In the genomic region with DNA sequence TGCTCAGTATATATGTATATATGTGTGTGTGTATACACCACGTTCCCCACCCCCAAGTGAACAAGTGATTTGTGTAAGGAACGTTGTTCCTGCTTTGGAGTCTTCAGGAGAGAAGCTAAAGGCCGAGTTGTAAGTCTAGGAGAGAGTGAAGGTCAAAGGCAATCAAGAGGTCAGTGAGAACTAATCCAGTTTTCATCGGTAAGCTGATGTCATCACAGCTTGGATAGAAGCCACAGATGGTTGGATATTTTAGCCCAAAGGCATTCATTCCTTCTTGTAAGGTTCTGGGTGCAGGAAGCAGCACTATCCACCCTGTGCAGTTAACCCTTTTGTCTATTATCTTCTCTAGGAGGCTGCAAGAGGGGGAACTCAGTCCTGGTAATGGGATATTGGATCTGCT, we compare ENCODE assay signal across 8 mouse cellular contexts. TPM values are rescaled to one million over a fixed set of nuclear protein-coding genes. Genes with fewer than 3 reads are reported as not detected.
DNase-seq lines count a peak whose midpoint lies in the region; ATAC-seq and TF ChIP-seq lines count a peak whose summit lies in the region.

No protein-coding gene starts in this region.

- H3K9me3 ChIP-seq in limb, embryonic 10.5 days (replicated peaks): no peaks in the 10 kb centered on the region
- H3K9me3 ChIP-seq in neural tube, embryonic 14.5 days (ENCODE audit: control insufficient read depth, low read length): no peaks in the 10 kb centered on the region

- TF ChIP-seq CTCF in liver, adult 2 months (IDR thresholded peaks at IDR 0.05; ENCODE audit: low read depth, low read length): no peak

- H3K4me3 ChIP-seq in liver, adult 2 months (ENCODE audit: insufficient read depth, low read depth, low read length): no peak overlapping the region
- H3K4me3 ChIP-seq in limb, embryonic 10.5 days: peak overlapping the region; percentile 62; the same call in 1 of the 2 replicates
- no peak overlapping the region for H3K4me3 ChIP-seq in neural tube, embryonic 14.5 days (ENCODE audit: low read depth, low read length)

- peaks cover 25% of the 10 kb centered on the region for H3K36me3 ChIP-seq in liver, adult 2 months (ENCODE audit: control insufficient read depth, insufficient read depth, low read length)
- H3K36me3 ChIP-seq in limb, embryonic 10.5 days: peaks cover 57% of the 10 kb centered on the region
- H3K36me3 ChIP-seq in neural tube, embryonic 14.5 days (ENCODE audit: control insufficient read depth, insufficient read depth, low read length): no peaks in the 10 kb centered on the region

- no peak overlapping the region for H3K9ac ChIP-seq in liver, adult 2 months (ENCODE audit: low read depth, low read length)
- no peak overlapping the region for H3K9ac ChIP-seq in neural tube, embryonic 14.5 days (replicated peaks; ENCODE audit: low read depth, low read length)

- H3K4me1 ChIP-seq in liver, adult 2 months (ENCODE audit: control insufficient read depth, insufficient read depth, low read length): peaks cover 19% of the 10 kb centered on the region; the same call in 1 of the 2 replicates
- H3K4me1 ChIP-seq in limb, embryonic 10.5 days: peaks cover 15% of the 10 kb centered on the region; the same call in 1 of the 2 replicates
- H3K4me1 ChIP-seq in neural tube, embryonic 14.5 days (ENCODE audit: control insufficient read depth, insufficient read depth, low read length): peaks cover 9% of the 10 kb centered on the region; the same call in 1 of the 2 replicates

- peaks cover 11% of the 10 kb centered on the region; the same call in 1 of the 2 replicates for H3K79me2 ChIP-seq in liver, adult 2 months (ENCODE audit: control insufficient read depth, insufficient read depth, low read length)

- no peak overlapping the region for H3K27ac ChIP-seq in liver, adult 2 months (replicated peaks; ENCODE audit: insufficient read depth, low read depth, low read length)
- H3K27ac ChIP-seq in limb, embryonic 10.5 days: no peak overlapping the region
- H3K27ac ChIP-seq in neural tube, embryonic 14.5 days (ENCODE audit: low read depth, low read length): no peak overlapping the region

- H3K27me3 ChIP-seq in liver, adult 2 months (ENCODE audit: control insufficient read depth, insufficient read depth, low read length): no peaks in the 10 kb centered on the region
- peaks cover 45% of the 10 kb centered on the region for H3K27me3 ChIP-seq in limb, embryonic 10.5 days (ENCODE audit: low read depth, poor library complexity, severe bottlenecking)
- H3K27me3 ChIP-seq in neural tube, embryonic 14.5 days (ENCODE audit: control insufficient read depth, insufficient read depth, low read length): no peaks in the 10 kb centered on the region

- ATAC-seq in neural tube, embryonic 14.5 days (ENCODE audit: low read depth): no peak
- ATAC-seq in CD4-positive, CD25-positive, alpha-beta regulatory T cell, adult 4 months: no peak

- WGBS in liver, adult 2 months: 8% methylated on average over 4 of the region's 4 CpGs
- WGBS in limb, embryonic 10.5 days: 67% methylated on average over 4 of the region's 4 CpGs
- WGBS in neural tube, embryonic 14.5 days: 49% methylated on average over 4 of the region's 4 CpGs

- no peak for TF ChIP-seq POLR2A in liver, adult 2 months (IDR thresholded peaks at IDR 0.05; ENCODE audit: extremely low read depth, insufficient read depth, low read length)

- peak; percentile 19 for DNase-seq in adrenal gland, adult 2 months
- no peak for DNase-seq in adrenal gland, adult 8-10 months
- DNase-seq in liver, adult 2 months (ENCODE audit: extremely low read depth, low read depth, low spot score): peak; percentile 74
- DNase-seq in liver: no peak
- DNase-seq in limb, embryonic 10.5 days (ENCODE audit: low spot score): no peak
- DNase-seq in lung, postnatal 10 days: no peak

- peak overlapping the region; percentile 71; the same call in 1 of the 2 replicates for H3K4me2 ChIP-seq in neural tube, embryonic 14.5 days (ENCODE audit: low read depth, low read length)

RNA-seq across cellular contexts. Expression of gene Pgk1, which starts 3.2 kb away (rescaled TPM):
- 100 to 1,000 TPM; 274 to 441 TPM for total RNA-seq in adrenal gland, adult 2 months (2021)
- polyA plus RNA-seq in adrenal gland, adult 2 months (2012; rRNA removed): 27.1 and 27.4 TPM in 2 replicates
- total RNA-seq in adrenal gland, adult 8-10 months (2022): 100 to 1,000 TPM; 247 to 334 (median 294) TPM
- 472 and 496 TPM in 2 replicates for total RNA-seq in liver, adult 2 months (2014; rRNA removed)
- polyA plus RNA-seq in liver, adult 2 months (2012; rRNA removed): 134 and 154 TPM in 2 replicates
- polyA plus RNA-seq in limb, embryonic 10.5 days (2016; fragmentation: Nextera tagmentation; extraction: Ambion mirVana): 468 and 544 TPM in 2 replicates
- 266 and 275 TPM in 2 replicates for polyA plus RNA-seq in neural tube, embryonic 14.5 days (2014; fragmentation: Nextera tagmentation; extraction: Ambion mirVana)
- 100 to 1,000 TPM; 128 to 183 TPM for polyA plus RNA-seq in CD4-positive, CD25-positive, alpha-beta regulatory T cell, adult 4 months (2017; shearing (Covaris generic))

RNA-seq across cellular contexts. Expression of gene Taf9b, which starts 30.9 kb away (rescaled TPM):
- 10 to 100 TPM; 18.0 to 28.0 TPM for total RNA-seq in adrenal gland, adult 2 months (2021)
- polyA plus RNA-seq in adrenal gland, adult 2 months (2012; rRNA removed): 2.2 and 2.6 TPM in 2 replicates
- 10 to 100 TPM; 19.6 to 28.2 (median 20.1) TPM for total RNA-seq in adrenal gland, adult 8-10 months (2022)
- total RNA-seq in liver, adult 2 months (2014; rRNA removed): 0.83 and 1.3 TPM in 2 replicates
- polyA plus RNA-seq in liver, adult 2 months (2012; rRNA removed): 0.29 and 0.40 TPM in 2 replicates
- 6.1 and 7.6 TPM in 2 replicates for polyA plus RNA-seq in limb, embryonic 10.5 days (2016; fragmentation: Nextera tagmentation; extraction: Ambion mirVana)
- polyA plus RNA-seq in neural tube, embryonic 14.5 days (2014; fragmentation: Nextera tagmentation; extraction: Ambion mirVana): 22.2 and 24.7 TPM in 2 replicates
- 10 to 100 TPM; 44.2 to 52.8 TPM for polyA plus RNA-seq in CD4-positive, CD25-positive, alpha-beta regulatory T cell, adult 4 months (2017; shearing (Covaris generic))

RNA-seq across cellular contexts. Expression of gene Tlr13, which starts 47.1 kb away (rescaled TPM):
- 1 to 10 TPM; 2.6 to 2.8 TPM for total RNA-seq in adrenal gland, adult 2 months (2021)
- 0.21 and 0.26 TPM in 2 replicates for polyA plus RNA-seq in adrenal gland, adult 2 months (2012; rRNA removed)
- total RNA-seq in adrenal gland, adult 8-10 months (2022): 1 to 10 TPM; 3.0 to 7.0 (median 5.0) TPM
- total RNA-seq in liver, adult 2 months (2014; rRNA removed): 1.9 and 2.4 TPM in 2 replicates
- polyA plus RNA-seq in liver, adult 2 months (2012; rRNA removed): 0.19 and 0.71 TPM in 2 replicates
- polyA plus RNA-seq in limb, embryonic 10.5 days (2016; fragmentation: Nextera tagmentation; extraction: Ambion mirVana): 0.04 and 0.06 TPM in 2 replicates
- 0.08 and 0.18 TPM in 2 replicates for polyA plus RNA-seq in neural tube, embryonic 14.5 days (2014; fragmentation: Nextera tagmentation; extraction: Ambion mirVana)
- not detected for polyA plus RNA-seq in CD4-positive, CD25-positive, alpha-beta regulatory T cell, adult 4 months (2017; shearing (Covaris generic))

Comparison
In these comparisons a context has a peak if more than half of its experiments do, and no peak if none do; other contexts are left out.
1. DNase-seq: peak in adrenal gland, adult 2 months (single experiment) and liver, adult 2 months (single experiment); none in adrenal gland, adult 8-10 months (single experiment), liver (single experiment), limb, embryonic 10.5 days (single experiment) and lung, postnatal 10 days (single experiment).